Mouse (Mus musculus) hindbrain, embryonic 15.5 days (tissue): ENCODE data around the gene H2-T3. TPM values are rescaled to one million over a fixed set of nuclear protein-coding genes. Genes with fewer than 3 reads are reported as not detected.
"Not testable (repeated sequence)": the region's sequence is repeated elsewhere in the genome, so short reads cannot be mapped to it uniquely, and the experiment has no call there.

ENCODE experiments used
- ATAC-seq: fragments of 200-750 bp; cut with Nextera tagmentation; 2 replicates; pipeline ENCODE4 v1.8.0; 2017; ENCODE audit warnings: low read depth, moderate number of reproducible peaks, moderate TSS enrichment; ENCODE audit not compliant: low FRiP score
- H3K27ac ChIP-seq: fragments of 300-500 bp; sonication (generic); replicated peaks from 2 replicates; pipeline ENCODE4 v1.5.1; 2015; ENCODE audit warnings: mild to moderate bottlenecking, inconsistent platforms
- H3K27me3 ChIP-seq: fragments of 300-500 bp; sonication (generic); 2 replicates; pipeline ENCODE4 v1.6.1; 2015; ENCODE audit warnings: control low read depth, inconsistent platforms
- H3K36me3 ChIP-seq: fragments of 300-500 bp; sonication (generic); 2 replicates; pipeline ENCODE4 v1.6.1; 2015; ENCODE audit warnings: control low read depth, inconsistent platforms
- H3K4me1 ChIP-seq: fragments of 300-500 bp; sonication (generic); replicated peaks from 2 replicates; pipeline ENCODE4 v1.6.1; 2015; ENCODE audit warnings: control low read depth, inconsistent platforms
- H3K4me2 ChIP-seq: fragments of 300-500 bp; sonication (generic); 2 replicates; pipeline ENCODE4 v1.6.1; 2015; ENCODE audit warnings: moderate library complexity, mild to moderate bottlenecking, inconsistent platforms
- H3K4me3 ChIP-seq: fragments of 300-500 bp; sonication (generic); 2 replicates; pipeline ENCODE4 v1.5.1; 2015; ENCODE audit warnings: mild to moderate bottlenecking, inconsistent platforms
- H3K9ac ChIP-seq: fragments of 300-500 bp; sonication (generic); 2 replicates; pipeline ENCODE4 v1.6.1; 2015; ENCODE audit warnings: inconsistent platforms
- H3K9me3 ChIP-seq: fragments of 300-500 bp; sonication (generic); 2 replicates; pipeline ENCODE4 v1.6.1; 2016; ENCODE audit warnings: control low read depth, inconsistent platforms
- WGBS: fragments of 180-500 bp; shearing (Covaris S2); methylation state at CpG from one replicate; pipeline ENCODE4 v1.1.7; 2015; 5-methylcytosine and 5-hydroxymethylcytosine counted together
- polyA plus RNA-seq: library from polyadenylated mRNA; unstranded; fragments of >200 nt; fragmentation: Nextera tagmentation; extraction: Ambion mirVana; gene quantifications from 2 replicates; pipeline ENCODE4 v1.2.1, GENCODE M21; 2015

Gene H2-T3
- polyA plus RNA-seq, 1 experiment from 2014 or later = not detected

DNA sequence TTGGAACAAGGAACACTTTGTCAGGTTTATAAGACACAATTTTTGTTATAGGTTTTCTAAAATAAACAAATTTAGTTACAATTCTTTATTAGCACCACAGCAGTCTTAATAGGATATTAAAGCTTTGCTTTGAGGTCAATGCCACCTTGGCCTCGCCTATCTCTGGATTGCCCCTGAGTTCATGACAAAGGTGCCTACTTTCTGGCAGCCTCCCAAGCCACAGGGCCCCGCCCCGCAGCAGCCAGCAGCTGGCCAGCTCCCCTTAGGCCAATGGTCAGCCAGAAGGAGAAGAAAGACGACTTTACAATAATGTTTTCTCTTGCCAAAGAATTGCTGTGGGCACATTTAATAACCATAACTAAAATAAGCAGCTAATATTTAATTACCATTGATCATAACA lies 38.9 kb downstream of the H2-T3 start:
- H3K9ac ChIP-seq, ATAC-seq, H3K9me3 ChIP-seq, H3K27ac ChIP-seq, H3K36me3 ChIP-seq, H3K4me1 ChIP-seq, H3K4me2 ChIP-seq, H3K4me3 ChIP-seq: not testable (repeated sequence)
- H3K27me3 ChIP-seq = peaks cover 51% of the 10 kb centered on the region
- WGBS = 48% methylated on average over 4 of the region's 4 CpGs

- H3K4me2 ChIP-seq, ATAC-seq: not testable (repeated sequence)
- H3K27me3 ChIP-seq = peaks cover 47% of the 10 kb centered on the region
Observed at GRCm38 (mm10) chr17:36148468-36148867, 41.6 kb downstream of the H2-T3 start.

DNA sequence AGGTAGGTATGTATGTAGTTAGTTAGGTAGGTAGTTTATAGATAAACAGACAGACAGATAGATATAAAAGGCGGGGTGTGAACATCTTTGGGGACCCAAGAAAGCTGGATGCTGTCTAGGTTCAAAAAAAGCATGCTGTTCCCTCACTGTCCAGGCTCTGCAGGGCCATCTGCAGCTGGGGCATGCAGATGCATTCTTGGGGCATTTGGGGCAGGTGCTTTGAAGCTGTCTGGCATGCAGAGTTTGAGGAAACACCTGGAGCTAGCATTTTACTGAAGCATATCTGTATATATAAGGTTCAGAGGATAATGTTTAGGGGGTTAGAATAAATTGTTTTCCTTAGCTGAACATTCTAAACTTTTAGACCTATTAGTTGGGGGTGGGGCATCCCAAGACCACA lies 43.1 kb downstream of the H2-T3 start:
- H3K4me3 ChIP-seq, H3K4me2 ChIP-seq, H3K9ac ChIP-seq, H3K9me3 ChIP-seq, ATAC-seq, H3K27ac ChIP-seq, H3K36me3 ChIP-seq: not testable (repeated sequence)
- peaks cover 11% of the 10 kb centered on the region for H3K4me1 ChIP-seq
- peaks cover 55% of the 10 kb centered on the region for H3K27me3 ChIP-seq
- 93% methylated on average over 1 of the region's 1 CpGs for WGBS

More at GRCm38 (mm10) chr17:36148468-36148867, 41.6 kb downstream of the H2-T3 start:
- H3K27ac ChIP-seq, H3K36me3 ChIP-seq, H3K9me3 ChIP-seq, H3K4me3 ChIP-seq, H3K9ac ChIP-seq: not testable (repeated sequence)
- WGBS = 72% methylated on average over 5 of the region's 5 CpGs
- H3K4me1 ChIP-seq = peaks cover 11% of the 10 kb centered on the region

DNA sequence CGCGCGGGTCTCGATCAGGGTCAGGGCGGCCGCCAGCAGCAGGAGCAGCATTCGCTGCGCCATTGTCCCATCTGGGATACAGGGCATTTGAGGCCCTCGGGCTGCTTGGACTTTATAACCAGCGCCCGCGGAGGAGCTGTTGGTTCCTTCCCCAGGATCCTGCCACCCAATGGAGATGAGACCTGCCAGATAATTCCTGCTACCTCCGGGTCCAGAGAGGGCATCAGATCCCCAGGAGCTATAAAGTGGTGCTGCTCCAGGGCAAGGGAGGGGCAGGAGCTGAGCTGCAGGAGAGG lies 44.3 kb downstream of the H2-T3 start:
- 0 out of 2 replicates have a peak overlapping the region, but pooled peaks have one; percentile 7 for H3K9ac ChIP-seq
- not testable (repeated sequence) for H3K9me3 ChIP-seq, H3K36me3 ChIP-seq, ATAC-seq, H3K27ac ChIP-seq
- H3K4me1 ChIP-seq = peaks cover 11% of the 10 kb centered on the region
- peak overlapping the region; percentile 37 for H3K4me3 ChIP-seq
- H3K27me3 ChIP-seq = peaks cover 60% of the 10 kb centered on the region
- 2% methylated on average over 12 of the region's 13 CpGs for WGBS
- peak overlapping the region; percentile 61 for H3K4me2 ChIP-seq

- H3K36me3 ChIP-seq = no peaks in the 10 kb centered on the region
- peak overlapping the region; percentile 61 for H3K4me2 ChIP-seq
- no peak for ATAC-seq
- 0 out of 2 replicates have a peak overlapping the region, but pooled peaks have one; percentile 7 for H3K9ac ChIP-seq
- H3K27ac ChIP-seq = no peak overlapping the region
- peak overlapping the region; percentile 37 for H3K4me3 ChIP-seq
- H3K27me3 ChIP-seq = peaks cover 60% of the 10 kb centered on the region
- no peaks in the 10 kb centered on the region for H3K9me3 ChIP-seq
- peaks cover 11% of the 10 kb centered on the region for H3K4me1 ChIP-seq
- 1% methylated on average over 78 of the region's 78 CpGs for WGBS
Observed at GRCm38 (mm10) chr17:36145111-36145860, 44.8 kb downstream of the H2-T3 start.

DNA sequence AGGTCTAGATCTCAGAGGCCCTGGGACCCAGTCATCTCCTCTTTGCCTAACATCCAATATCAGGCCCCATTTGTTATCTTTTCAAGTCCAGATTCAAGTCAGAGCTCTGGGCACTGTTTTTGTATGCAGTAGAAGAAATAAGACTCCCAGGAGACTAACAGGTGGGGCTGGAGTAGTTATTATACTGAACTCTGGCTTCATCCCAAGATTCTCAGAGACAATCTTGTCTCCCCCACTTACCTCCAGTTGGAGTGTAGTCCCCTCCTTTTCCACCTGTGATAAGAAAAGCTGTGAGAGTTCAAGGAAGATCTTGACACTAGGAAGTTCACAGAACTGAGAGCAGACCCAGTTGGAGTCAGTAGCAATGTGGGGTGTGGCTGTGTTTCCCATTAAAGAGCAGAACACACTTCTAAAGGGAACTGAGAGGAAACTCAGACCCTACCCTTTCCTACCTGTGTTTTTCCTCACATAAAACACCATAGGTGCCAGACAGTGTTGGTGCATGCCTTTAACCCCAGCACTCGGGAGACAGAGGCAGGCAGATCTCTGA lies 53.7 kb downstream of the H2-T3 start:
- H3K36me3 ChIP-seq, H3K4me3 ChIP-seq, H3K27ac ChIP-seq, H3K4me2 ChIP-seq, H3K9me3 ChIP-seq, H3K9ac ChIP-seq, H3K4me1 ChIP-seq, ATAC-seq: not testable (repeated sequence)
- H3K27me3 ChIP-seq = peaks cover 14% of the 10 kb centered on the region
- 85% methylated on average over 1 of the region's 1 CpGs for WGBS

Other genes with a start within 250 kb of the H2-T3 start
- 76.1 and 81.0 TPM in 2 replicates for gene Abcf1, start 220.5 kb downstream of the H2-T3 start, polyA plus RNA-seq
- gene Gnl1, start 210.4 kb downstream of the H2-T3 start, polyA plus RNA-seq = 62.7 and 65.5 TPM in 2 replicates
- gene Prr3, start 210.1 kb downstream of the H2-T3 start, polyA plus RNA-seq = 89.0 and 92.9 TPM in 2 replicates
- 9.0 and 9.9 TPM in 2 replicates for gene H2-T24, start 169.7 kb downstream of the H2-T3 start, polyA plus RNA-seq
- 4.8 and 6.6 TPM in 2 replicates for gene H2-T23, start 157.4 kb downstream of the H2-T3 start, polyA plus RNA-seq
- 7.4 and 7.9 TPM in 2 replicates for gene H2-T22, start 147.5 kb downstream of the H2-T3 start, polyA plus RNA-seq
- gene Gm6034, start 147.3 kb downstream of the H2-T3 start, polyA plus RNA-seq = not detected in 2 replicates
- not detected in 2 replicates for gene Gm11127, start 131.9 kb downstream of the H2-T3 start, polyA plus RNA-seq
- gene Gm19684, start 68.6 kb downstream of the H2-T3 start, polyA plus RNA-seq = not detected in 2 replicates
- not detected in 2 replicates for gene Gm7030, start 60.9 kb downstream of the H2-T3 start, polyA plus RNA-seq
- not detected in 2 replicates for gene Gm8909, start 21.8 kb downstream of the H2-T3 start, polyA plus RNA-seq
- 132 and 133 TPM in 2 replicates for gene Rpp21, start 67.8 kb upstream of the H2-T3 start, polyA plus RNA-seq
- gene Trim39, start 82.0 kb upstream of the H2-T3 start, polyA plus RNA-seq = 24.8 and 27.1 TPM in 2 replicates
- gene H2-M10.2, start 96.2 kb upstream of the H2-T3 start, polyA plus RNA-seq = 0.29 TPM in 1 of 2 replicates, not detected in the other
- not detected in 2 replicates for gene H2-M10.1, start 135.9 kb upstream of the H2-T3 start, polyA plus RNA-seq
- gene H2-M10.3, start 178.1 kb upstream of the H2-T3 start, polyA plus RNA-seq = not detected in 2 replicates